Mouse (Mus musculus) naive thymus-derived CD4-positive, alpha-beta T cell, adult 2 months (primary cell): ENCODE data around the gene Gosr2.

Experiments used
- DNase-seq: peaks from one replicate; pipeline ENCODE4 v3.0.0-alpha.2; 2011; ENCODE audit warnings: low read depth

Gene Gosr2

DNA sequence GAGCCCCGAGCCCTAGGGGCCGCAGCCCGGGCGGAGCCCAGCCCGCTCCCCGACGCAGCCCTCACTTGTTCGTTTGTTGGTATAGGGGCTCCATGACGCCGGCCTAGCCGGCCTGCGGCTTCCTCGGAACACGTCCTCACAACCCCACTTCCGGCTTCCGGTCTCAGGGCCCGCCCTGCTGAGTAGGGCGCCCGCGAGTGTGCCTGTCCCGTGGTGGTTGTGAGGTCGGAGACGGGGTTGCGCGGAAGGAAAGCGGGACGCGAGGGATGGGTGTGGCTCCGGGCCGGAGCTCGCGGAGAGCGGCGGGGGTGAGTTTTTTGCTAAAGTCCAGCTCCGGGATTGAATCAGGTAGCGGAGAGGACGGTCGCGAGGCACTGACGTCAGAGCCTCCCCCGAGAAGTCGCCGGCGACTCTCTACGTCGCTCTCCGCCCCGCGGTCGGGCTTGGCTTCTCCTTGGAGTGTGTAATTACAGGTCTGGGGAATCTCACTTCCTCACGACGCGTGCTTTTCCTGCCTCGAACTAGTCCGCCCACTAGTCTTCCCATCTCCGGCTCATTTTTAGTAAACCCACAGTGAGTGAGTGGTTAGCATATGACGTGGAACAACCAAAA lies at the start of gene Gosr2:
Gene Gosr2 (minus strand): TSS at position 334 of the 612 bp plus-strand sequence.
- DNase-seq = peak; percentile 95

DNA sequence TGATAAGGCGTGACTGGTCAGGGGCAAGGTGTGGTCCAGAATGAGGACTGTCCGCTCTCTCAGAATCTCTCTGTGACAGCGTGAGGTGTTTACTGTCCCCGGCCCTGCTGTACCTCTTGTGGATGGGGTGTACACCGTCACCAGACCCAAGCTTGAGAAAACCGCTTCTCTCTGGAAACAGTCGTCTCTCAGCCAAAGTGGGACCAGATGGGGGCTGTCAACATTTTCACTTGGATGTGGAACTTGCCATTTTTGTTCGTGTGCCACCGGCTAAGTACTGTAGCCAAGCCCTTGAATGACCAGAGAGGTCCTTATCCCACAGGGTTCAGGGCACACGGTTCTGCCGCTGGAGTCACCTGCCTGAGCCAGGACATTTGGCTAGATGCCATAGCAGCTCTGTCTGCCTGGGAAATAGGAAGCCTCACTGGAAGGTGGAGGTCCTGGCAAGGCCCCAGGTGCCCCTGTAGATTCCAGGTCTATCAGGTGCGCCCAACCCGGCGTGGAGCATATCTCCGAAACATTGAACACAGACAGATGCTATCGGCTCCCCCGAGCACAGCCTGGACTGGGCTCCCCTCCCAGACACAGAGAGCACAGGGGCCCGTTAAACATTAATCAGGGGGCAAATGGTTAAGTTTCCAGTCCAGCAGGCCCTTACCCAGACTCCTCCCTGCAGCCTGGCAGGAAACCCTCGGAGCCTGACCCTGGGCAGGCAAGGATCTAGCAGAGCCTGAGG lies 37.5 kb upstream of the Gosr2 start:
- DNase-seq = no peak

DNA sequence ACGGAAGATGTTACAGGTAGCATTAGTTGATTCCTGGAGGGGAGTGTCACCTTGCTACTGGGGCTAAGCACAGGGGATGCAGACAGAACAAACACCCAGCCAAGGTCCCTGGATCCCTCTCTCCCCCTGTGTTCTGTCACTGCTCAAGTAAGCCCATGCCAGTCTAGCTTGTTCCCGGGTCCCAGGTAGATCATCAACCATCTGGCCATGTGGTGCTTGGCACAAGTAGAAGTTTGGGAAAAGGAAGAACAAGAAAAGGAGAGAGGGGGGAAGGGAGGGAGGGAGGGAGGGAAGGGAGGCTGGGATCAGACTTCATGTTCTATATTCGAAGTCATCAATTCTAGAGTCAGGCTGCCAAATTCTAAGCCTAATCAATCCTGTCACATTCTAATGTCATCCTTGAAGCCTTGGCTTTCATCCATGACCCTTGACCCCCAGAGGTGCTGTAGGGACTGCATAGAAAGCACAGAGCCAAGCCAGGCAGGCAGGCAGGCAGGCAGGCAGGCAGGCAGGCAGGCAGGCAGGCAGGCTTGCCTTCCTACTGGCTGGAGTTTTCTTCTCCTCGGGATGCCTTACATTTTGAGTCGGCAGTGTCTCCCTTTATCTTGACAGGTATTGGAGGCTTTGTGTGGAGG lies 36.8 kb upstream of the Gosr2 start:
- DNase-seq = no peak

DNA sequence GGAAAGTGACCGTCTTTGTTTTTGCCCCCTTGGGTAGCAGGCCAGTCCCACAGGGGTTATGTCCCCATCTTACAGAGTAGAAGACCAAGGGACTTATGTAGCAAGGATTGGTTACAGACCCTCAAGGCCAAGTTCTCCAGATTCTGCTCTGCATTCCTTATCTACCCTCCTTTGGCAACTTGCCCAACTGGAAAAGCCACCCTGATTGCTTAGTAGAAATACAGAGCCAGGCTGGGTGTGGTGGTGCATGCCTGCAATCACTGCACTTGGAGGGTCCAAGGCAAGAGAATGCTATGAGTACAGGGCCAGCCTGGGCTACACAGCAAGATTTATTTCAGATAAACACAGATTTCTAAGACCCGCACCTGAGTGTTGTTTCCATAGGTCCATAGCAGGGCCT lies 36.3 kb upstream of the Gosr2 start:
- DNase-seq = no peak

DNA sequence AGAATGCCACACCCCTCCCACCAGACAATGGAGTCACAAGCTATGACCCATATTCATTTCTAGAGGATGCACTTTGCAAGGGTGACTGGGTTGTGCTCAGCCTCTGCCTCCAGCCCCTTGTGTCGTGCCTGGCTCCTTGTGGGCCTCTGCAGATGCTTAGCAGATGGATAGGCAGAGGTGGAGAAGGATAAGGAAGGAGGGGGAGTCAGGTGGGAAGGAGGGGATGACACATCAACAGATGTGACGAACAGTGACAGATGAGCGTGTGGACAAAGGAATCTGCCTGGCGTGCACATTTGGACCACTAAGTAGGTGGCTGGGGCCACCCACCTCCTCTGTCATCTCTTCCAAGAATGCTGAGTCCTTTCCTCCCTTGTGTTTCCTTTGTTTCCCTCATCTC lies 35.4 kb upstream of the Gosr2 start:
- DNase-seq = no peak

DNA sequence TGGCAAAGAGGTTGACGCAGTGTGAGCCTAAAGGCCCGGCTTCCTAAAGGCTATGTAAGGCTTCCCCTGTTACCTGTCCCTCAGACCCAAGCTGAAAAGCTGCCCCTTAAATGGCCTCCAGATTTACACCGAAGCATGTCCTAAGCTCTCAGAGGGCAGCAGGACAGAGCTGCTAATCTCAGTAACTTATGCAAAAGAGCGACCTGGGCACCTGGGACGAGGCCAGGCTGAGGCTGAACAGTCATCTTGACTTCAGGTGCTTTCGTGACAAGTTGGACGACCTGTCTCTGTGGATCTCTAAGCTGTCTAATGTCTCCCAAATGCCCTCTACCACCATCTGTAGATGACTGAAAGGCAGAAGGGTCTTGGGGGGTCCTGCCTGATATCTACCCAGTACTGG lies 34.6 kb upstream of the Gosr2 start:
- DNase-seq = no peak

DNA sequence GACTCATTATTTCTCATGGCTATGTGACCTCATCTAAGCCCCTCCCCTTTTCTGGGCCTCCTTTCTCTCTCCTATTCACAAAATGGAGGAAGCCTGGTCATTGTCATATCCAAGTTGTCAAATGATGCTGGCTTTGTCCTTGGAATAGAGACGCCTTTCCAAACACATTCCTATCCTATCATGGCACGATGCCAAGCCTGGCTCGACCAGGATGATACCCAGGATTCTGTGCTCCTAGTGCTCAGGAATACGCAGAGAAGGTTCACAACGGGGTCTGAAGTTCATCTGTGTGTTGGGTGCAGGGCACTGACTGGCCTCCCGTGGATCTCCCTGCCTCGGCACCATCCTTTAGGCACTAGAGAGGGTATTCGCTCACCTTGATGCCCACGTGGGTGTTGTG lies 33.9 kb upstream of the Gosr2 start:
- DNase-seq = no peak

DNA sequence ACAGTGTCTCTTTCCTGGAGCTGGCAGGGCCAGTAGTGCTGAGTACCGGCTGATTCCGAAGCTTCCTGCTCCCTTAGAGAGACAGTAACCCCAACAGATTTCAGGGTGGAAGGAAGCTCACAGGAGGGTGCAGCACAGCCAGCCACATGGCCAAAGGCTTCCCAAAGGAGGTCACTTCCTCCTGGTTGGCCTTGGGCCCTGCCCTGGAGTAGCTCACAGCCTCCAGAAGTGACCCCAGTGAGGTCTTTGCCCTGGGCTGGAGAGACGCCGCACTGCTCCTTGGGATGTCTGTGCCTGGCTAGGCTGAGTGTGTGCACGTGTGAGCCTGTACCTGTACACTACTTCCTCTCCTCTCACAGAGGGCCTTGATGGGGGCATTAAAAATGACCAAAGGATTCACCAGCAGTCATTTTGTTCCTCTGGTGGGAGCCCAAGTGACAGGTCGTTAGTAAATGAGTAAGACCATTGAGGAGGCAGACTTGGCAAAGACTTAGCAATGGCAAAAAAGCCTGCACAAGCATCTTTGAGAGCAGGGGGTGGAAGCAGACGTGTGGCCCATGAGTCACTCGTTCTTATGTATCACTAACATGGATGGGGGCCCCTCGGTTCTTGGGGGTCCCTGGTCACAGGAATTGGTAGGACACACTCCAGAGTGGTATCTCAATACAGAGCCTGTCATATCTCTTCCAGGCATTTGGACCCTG lies 31.7 kb upstream of the Gosr2 start:
- no peak for DNase-seq

DNA sequence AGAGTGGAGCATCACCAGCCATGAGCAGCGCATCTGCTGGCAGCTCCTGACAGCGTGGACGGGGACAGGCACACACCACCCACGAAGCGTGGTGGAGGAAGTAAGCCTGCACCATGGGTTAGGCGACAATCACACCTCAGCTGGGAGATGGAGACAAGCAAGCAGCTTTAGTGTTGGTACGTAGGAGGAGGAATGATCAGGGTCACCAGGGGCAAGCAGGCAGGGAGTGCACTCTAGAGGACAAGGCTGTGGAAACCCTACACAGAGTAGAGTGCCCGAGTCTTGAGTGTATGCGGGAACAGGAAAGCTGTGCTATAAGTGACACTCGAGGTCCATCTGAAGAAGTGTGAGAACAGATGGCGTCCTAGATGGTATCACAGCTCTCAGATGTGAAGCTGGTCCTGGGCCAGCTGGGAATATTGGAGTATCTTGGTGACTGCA lies 26.7 kb upstream of the Gosr2 start:
- no peak for DNase-seq

DNA sequence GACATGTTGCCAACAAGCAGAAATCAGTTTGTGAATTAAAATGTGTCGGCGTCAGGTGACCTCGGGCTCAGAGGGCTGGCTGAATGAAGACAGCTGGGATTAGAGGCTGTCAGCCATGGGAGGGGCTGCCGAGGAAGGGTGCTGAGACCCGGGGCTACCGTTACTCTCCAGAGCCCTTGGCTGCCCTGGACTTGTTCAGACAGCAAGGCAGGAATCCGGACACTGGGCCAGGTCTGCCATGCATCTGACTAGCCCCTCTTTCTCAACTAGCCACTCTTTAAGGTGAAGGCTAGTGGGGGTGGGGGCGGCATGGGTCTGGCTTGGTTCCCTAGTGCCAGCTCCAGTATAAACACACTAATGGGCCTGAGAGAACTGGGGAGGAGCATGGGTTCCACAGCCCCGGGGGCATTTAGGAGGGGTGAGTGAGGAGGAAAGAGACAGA lies 24.4 kb upstream of the Gosr2 start:
- DNase-seq = no peak

DNA sequence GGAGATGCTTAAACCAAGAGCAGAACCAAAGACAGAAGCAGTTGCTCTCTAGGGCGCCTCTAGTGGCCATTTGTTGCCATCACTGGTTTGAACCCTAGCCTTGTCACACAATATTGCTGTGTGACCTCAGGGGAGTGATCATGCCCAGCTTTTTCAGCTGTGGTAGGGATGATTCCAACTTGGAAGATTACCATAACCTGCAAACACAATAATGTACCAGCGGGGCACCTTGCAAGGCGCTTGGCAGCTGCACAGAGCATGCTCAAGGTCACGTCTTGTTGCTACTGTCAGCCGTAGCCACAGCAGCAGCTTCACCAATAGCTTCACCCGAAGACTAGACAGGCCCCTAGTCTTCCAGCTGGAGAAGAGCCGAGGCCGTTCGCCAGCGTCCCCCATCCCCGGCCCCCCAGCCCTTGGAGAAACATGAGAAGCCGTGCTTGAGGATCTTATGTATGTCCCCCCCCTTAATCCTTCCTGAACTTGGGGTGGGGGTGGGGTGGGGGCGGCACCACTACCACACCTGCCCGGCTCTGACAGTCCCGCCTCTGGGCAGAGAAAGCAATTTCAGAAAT lies 23.9 kb upstream of the Gosr2 start:
- DNase-seq = peak; percentile 29

DNA sequence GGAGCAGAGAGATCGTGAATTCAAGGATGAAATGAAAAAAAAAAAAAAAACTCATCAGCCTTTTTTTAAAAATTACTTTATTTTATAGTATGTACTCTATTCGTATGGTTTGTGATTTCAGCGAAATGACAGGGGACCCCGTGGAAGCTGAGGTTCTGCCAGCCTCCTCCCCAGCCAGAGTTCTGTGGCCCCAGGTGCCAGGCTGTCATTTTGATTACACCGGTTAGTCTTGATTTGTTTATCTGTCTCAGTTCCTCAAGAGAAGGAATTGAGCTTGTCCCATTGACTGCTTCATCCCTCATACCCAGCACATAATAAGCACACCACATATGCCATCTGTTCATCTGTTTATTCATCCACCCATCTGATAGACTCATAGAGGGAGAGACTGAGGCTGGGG lies 21.7 kb upstream of the Gosr2 start:
- no peak for DNase-seq

DNA sequence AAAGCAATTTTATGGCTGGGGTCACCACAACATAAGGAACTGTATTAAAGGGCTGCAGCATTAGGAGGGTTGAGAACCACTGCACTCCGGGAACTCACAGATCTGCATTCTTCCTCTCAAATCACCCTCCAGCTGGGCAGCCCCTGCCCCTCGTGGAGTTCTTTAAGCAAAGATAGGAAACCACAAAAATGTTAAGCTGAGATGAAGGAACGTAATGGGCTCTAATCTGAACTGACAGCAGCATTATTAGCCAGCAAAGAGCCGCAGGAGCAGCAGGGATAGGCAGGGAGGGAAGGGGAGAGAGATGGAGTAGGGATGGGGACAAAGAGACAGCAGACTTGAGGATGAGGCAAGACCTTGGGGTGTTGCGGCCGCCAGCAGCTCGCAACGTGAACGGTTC lies 19.3 kb upstream of the Gosr2 start:
- DNase-seq = no peak

DNA sequence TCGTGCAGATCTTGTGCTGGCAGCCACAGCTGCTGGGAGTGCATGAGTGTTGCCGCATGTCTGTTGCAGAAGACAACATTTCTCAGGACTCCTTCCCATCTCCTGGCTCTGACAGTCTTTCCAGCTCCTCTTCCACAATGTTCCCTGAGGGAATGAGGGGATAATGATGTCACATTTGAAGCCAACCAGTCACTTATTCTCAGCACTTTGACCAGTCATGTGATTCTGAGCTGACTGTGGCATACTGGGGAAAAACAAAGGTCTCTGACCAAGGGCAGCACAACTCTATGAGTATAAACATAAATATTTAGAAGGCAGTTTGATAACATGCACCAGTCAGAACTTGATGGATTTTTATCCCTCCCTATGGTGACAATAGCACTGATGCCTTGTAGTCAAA lies 16.4 kb upstream of the Gosr2 start:
- no peak for DNase-seq

DNA sequence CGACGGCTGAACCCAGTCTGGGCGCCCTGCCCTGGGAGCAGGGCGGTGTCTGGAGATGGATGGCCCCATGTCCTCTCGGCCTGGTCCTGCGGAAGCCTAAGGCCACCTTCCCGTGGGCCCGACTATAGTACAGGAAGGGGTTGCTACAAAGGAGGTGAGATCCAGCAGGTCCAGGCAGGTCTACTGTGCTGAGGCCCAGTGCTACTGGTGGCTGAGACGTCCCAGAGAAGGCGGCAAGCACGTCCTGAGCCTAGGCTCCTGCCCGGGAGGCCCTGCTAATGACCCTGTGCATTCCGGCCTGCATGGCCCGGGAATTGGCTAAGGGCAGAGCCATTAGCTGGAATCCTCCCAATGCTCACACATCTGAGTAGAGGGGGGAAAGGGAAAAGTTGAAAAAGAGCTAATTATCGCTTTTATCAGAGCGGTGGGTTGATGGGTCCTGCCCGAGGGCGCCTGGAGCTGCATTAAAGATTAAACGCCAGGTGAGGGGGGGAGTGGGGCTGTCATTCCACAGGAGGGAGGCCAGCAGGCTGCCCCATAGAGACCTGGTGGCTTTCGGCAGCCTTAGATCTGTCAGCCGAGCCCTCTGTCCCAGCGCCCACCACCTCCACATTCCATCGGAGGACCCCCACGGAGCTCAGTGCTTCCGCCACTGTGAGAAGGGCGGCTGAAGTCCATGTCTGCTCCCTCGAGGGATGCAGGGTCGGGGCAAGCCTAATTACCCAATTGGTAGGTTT lies 14.3 kb upstream of the Gosr2 start:
- DNase-seq = no peak

DNA sequence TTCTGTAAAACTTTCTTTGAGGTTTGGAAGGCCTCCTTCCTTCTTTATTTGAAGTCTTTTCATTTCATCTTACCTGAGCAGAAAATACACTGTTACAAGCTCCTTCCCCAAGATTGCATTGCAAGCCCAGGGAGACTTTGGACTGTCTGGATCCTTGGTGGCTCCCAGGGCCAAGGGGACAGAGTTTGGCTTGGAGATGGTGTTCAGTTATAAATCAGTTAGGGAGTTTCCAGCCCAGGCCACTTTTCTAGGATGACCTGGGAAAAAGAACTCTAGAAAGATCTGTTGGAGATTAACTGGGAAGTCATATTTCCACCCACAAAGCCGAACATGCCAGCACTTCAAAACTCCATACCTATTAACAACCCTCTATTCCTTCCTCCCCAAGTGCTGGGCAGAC lies 12.3 kb upstream of the Gosr2 start:
- DNase-seq = no peak

DNA sequence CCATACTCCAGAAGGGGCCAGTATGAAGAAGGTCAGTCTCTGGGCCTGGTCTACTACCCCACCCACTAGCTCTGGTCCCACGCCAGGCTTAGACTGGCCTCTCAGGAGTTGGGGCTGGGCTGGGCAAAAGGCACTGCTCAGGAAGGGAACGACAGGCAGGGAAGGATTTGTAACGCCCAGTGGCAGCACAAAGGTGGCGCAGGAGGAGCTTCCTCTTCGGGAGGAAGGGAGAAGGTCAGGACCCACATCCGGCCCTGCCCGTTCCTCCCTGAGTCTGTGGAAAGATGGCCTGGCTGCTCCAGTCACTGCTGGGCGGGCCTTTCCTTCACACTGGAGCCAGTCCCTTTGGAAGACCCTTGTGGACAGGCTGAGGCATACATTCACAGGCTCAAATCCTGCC lies 9.3 kb upstream of the Gosr2 start:
- DNase-seq = no peak

DNA sequence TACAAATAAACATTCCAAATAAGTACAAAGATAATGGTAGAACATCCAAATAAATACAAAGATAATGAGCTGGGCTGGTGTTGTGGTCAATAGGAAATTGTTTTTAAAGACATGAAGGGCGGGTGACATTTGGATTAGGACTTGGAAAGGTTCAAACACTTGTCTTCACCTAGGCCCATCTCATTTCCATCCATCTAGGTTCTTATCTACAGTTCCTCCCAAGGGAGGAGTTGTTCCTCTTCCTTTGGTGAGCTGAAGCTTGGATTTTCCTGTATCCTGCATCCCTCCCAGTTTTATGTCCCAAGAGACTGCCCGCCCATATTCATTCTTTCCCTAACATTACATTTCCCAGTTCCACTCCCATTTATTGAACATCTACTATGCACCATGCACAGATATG lies 528 bp upstream of the Gosr2 start:
- no peak for DNase-seq

DNA sequence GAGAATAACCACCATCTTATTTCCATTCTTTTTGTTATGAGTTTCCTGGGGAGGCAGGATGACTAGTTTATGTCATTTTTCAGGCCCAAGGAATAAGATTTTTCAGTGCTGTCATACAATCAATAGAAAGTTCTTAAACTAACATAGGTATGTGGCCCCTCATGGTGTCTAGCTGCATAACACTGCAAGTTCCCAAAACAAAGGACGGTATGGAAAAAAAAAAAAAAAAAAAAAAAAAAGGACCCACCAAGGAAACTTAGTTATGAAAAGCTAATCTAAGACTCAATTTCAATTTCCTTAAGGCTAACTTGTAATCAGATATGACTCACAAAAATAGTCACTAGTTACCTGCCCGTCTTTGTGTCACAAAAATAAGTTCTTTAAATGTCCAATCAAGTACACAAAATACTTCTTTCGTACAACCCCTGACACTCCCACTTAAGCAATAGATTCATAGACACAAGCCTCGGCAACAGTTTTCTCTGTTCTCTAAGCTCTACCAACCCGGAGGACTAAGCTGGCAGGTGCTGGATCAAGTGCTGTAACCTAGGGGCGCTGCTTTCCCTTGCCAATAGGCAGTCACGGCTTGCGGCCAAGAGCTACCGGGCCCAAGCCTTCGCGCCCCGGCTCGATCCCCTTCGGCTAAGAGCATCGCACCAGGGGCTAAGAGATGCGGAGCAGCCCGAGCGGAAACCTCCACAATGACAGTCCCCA lies 690 bp downstream of the Gosr2 start:
- no peak for DNase-seq

DNA sequence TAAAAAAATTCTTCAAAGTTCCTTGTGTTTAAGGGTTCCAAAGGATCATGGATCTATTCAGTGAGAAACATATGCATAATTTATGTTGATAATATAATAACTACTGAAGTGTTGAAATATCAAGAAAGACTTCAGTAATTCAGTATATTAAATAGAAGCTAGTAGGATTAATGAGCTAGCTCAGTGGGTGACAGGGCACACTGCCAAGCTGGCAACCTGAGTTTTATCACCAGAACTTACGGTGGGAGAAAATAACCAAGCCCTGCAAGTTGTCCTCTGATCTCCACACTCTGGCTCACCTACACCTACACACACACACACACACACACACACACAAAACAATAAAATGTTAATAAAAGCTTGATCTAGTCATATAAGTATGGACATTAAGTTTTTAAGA lies 4.5 kb downstream of the Gosr2 start:
- no peak for DNase-seq

DNA sequence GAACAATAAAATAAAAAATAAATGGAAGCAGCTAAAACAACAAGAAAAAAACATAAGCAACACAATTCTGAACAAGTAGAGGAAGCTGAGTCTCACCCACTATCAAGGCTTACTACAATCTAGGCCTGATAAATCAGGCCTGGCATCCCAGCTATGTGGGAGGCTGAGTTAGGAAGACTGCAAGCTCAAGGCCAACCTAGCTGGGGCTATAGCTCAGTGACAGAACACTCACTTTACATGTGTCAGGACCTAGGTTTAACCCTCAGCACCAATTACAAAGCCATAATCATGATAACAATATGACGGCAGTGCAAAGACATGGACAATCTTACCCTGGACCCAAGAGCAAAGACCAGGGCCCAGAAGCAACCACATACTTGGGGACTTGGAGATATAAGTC lies 6.7 kb downstream of the Gosr2 start:
- DNase-seq = no peak
